Mouse (Mus musculus) adrenal gland, postnatal 25 days (tissue): ENCODE results near the gene Tmem214. TPM values are rescaled to one million over a fixed set of nuclear protein-coding genes. Genes with fewer than 3 reads are reported as not detected.
A peak's percentile ranks its signal among the peaks of the same experiment; 100 is the strongest.

ENCODE experiments used
- DNase-seq: peaks from one replicate; pipeline ENCODE4 v3.0.0; 2021; ENCODE audit warnings: mixed read lengths
- long read RNA-seq: library from polyadenylated mRNA; stranded (forward); transcript quantifications from one replicate; pipeline ENCODE4 v2.0.0, GENCODE M21; 2021
- total RNA-seq: library from RNA; stranded (reverse); gene quantifications from 2 replicates; pipeline ENCODE4 v1.2.3, GENCODE M21; 2021

The Tmem214 gene
- total RNA-seq: 49.2 and 52.8 TPM in 2 replicates
- long read RNA-seq, full-length matches to known transcripts: 109 of 137 reads
- long read RNA-seq, partial matches to known transcripts: 20 of 137 reads
- long read RNA-seq, other reads (novel, unspliced or antisense): 8 of 137 reads

GRCm38 (mm10) chr5:30867712-30868111 lies at the start of gene Tmem214:
TSS of gene Tmem214 (plus strand) at chr5:30868012.
- no peak for DNase-seq

GRCm38 (mm10) chr5:30818758-30819309 lies 49.0 kb upstream of the Tmem214 start:
- DNase-seq: no peak

GRCm38 (mm10) chr5:30822689-30823088 lies 45.1 kb upstream of the Tmem214 start:
- DNase-seq: no peak

- no peak for DNase-seq
Observed at GRCm38 (mm10) chr5:30823091-30823490, 44.7 kb upstream of the Tmem214 start.

GRCm38 (mm10) chr5:30824124-30824988 lies 43.5 kb upstream of the Tmem214 start:
- DNase-seq: no peak

GRCm38 (mm10) chr5:30825166-30825565 lies 42.6 kb upstream of the Tmem214 start:
- DNase-seq: peak; percentile 11

GRCm38 (mm10) chr5:30825821-30826220 lies 42.0 kb upstream of the Tmem214 start:
- DNase-seq: no peak

- no peak for DNase-seq
Observed at GRCm38 (mm10) chr5:30833416-30833815, 34.4 kb upstream of the Tmem214 start.

GRCm38 (mm10) chr5:30839731-30840130 lies 28.1 kb upstream of the Tmem214 start:
- DNase-seq: no peak

- DNase-seq: no peak
Observed at GRCm38 (mm10) chr5:30841896-30842295, 25.9 kb upstream of the Tmem214 start.

GRCm38 (mm10) chr5:30849891-30850555 lies 17.8 kb upstream of the Tmem214 start:
- DNase-seq: no peak

- no peak for DNase-seq
Observed at GRCm38 (mm10) chr5:30850556-30850925, 17.3 kb upstream of the Tmem214 start.

GRCm38 (mm10) chr5:30853522-30853921 lies 14.3 kb upstream of the Tmem214 start:
- no peak for DNase-seq

- no peak for DNase-seq
Observed at GRCm38 (mm10) chr5:30855674-30856073, 12.1 kb upstream of the Tmem214 start.

- no peak for DNase-seq
Observed at GRCm38 (mm10) chr5:30856124-30856523, 11.7 kb upstream of the Tmem214 start.

- DNase-seq: no peak
Observed at GRCm38 (mm10) chr5:30863852-30864251, 4.0 kb upstream of the Tmem214 start.

GRCm38 (mm10) chr5:30864322-30864721 lies 3.5 kb upstream of the Tmem214 start:
- no peak for DNase-seq

- DNase-seq: no peak
Observed at GRCm38 (mm10) chr5:30866871-30867270, 941 bp upstream of the Tmem214 start.

GRCm38 (mm10) chr5:30868981-30869380 lies 1.2 kb downstream of the Tmem214 start:
- no peak for DNase-seq

GRCm38 (mm10) chr5:30869405-30870130 lies 1.8 kb downstream of the Tmem214 start:
- DNase-seq: peak; percentile 94

- no peak for DNase-seq
Observed at GRCm38 (mm10) chr5:30870131-30870406, 2.3 kb downstream of the Tmem214 start.

- DNase-seq: no peak
Observed at GRCm38 (mm10) chr5:30872574-30872973, 4.8 kb downstream of the Tmem214 start.

- no peak for DNase-seq
Observed at GRCm38 (mm10) chr5:30874365-30874764, 6.6 kb downstream of the Tmem214 start.
